Mouse (Mus musculus): Measurements from ENCODE around the gene Ssbp4.

DNA sequence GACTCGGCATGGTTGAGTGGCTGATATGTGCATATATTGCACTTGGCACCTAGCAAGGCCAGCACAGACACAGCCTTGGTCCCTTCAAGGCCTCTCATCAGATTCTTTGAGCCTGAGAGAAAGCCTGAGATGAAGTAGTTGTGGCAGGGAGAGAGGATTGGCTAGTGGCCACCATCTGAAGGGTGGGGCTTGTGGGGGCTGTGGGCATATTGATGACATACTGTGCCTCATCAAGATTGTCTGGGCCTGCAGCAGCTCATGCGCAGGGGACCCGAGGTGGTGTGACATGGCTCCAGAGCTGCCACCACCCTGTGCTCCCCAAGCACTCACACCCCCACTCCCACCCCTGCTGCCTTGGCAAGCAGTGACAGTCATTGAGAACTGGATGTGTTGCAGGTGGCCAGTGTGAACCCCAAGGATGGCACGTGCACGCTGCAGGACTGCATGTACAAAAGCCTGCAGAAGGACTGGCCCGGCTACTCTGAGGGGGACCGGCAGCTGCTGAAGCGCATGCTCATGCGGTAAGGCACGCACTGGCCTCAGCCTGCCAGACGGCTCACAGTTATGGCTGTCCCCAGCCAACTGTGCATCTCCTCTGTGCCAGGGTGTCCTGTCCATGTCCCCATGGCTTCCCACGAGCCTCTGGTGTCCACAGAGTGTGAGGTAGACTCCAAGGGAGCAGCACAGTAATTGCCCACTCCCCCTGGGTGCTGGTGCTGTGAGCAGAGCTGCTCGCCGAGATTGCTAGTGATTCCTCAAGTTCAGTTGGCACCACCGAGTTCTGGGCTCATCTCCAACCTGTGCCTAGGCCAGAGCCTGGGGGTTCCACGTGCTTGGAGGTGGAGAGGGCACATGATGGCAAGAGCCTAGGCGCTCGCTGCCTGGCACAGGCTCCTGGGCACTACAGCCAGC is 24.9 kb downstream of the Ssbp4 start:
- no peak for TF ChIP-seq GATA1 (IDR thresholded peaks at IDR 0.05; ENCODE audit: borderline replicate concordance, low read length)
- TF ChIP-seq FLI1 (IDR thresholded peaks at IDR 0.05; ENCODE audit: low read length) = no peak
